Mouse (Mus musculus) naive thymus-derived CD4-positive, alpha-beta T cell, adult 2 months (primary cell): ENCODE measurements around the gene Sdk1.

Source experiments
- DNase-seq: peaks from one replicate; pipeline ENCODE4 v3.0.0-alpha.2; 2011; ENCODE audit warnings: low read depth

Sdk1 gene

DNA sequence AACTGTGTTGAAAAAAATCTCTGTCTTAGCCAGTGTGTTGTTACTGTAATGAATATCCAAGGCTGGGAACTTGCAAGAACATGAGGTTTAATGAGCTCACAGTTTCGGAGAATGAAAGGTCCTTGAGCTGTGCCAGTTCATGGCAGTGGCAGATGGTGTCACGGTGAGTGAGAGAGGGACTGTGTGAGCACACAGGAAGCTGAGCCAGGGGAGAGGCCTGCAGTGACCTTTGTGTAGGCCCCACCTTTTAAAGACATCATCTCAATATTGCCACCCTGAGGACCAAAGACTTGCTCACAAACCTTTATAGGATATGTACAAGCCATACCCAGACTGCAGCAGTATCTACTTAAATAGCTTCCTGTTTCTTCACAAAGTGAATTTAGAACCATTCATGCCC, 656.2 kb downstream of the Sdk1 start:
- no peak for DNase-seq

DNA sequence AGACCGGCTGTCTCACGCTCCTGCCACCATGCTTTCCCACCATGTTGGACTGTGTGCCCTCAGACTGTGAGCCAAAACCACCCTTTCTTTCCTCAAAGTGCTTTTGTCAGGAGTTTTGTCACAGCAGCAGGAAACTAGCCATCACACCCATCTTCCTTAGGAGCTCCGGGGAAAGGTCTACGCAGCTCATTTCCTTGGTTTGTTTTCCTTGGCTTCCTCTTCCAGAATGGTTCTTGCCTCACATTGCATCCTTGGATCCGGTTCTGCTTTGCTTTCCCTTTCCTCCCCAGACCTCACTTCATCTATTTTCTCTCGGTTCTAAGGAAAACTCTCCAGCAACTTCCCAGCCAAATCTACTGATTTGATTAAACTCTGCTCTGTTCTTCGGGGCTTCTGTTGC, 658.5 kb downstream of the Sdk1 start:
- DNase-seq = no peak

DNA sequence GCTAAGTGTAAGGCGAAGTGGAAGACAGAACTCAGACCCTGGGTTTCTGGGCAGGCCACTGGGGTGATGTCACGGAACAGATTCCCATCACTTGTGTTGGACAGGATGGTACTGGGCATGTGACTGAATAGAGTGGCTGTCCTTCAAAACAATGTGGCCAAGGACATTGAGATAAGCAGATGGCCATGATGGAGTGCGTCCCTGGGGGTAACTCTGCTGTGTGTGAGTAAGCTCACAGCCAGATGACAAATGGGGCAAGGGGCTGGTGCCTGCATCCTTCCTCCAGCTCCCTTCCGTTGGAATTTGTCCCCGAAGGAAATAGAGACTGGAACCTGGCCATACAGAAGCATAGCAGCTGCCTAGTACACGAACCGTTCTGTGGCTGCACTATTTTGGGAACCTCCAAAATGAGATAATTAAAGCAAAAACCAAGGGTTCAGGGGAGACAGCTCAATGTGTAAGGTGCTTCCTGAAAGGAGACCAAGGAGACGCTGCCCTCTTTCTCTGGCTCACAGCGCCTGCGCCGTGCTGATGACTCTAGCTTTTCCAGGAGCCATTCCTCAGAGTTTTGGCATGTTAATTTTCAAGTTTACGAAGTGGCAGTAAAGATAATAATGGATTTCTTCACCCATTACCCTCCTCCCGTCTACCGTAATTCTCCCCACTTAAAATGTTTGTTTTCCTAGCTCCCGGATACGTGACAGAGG, 661.4 kb downstream of the Sdk1 start:
- DNase-seq = no peak

DNA sequence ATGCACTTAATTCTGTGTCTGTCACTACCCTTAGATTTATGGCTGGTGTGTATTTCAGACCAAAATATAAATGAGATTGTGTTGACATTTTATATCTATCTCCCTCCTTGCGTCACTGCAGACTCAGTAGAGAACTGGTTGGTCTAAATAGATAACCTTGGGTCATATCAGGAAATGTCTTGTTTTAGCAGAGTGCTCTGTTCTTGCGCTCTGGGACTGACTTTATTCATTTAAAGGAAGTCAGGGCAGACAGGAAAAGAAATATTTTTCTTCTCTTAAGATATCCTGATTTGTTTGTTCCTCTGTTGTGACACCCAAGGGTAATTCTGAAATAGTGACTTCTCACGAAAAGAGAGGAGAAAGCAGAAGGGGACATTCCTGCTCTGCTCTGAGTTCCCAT, 669.2 kb downstream of the Sdk1 start:
- DNase-seq = no peak

DNA sequence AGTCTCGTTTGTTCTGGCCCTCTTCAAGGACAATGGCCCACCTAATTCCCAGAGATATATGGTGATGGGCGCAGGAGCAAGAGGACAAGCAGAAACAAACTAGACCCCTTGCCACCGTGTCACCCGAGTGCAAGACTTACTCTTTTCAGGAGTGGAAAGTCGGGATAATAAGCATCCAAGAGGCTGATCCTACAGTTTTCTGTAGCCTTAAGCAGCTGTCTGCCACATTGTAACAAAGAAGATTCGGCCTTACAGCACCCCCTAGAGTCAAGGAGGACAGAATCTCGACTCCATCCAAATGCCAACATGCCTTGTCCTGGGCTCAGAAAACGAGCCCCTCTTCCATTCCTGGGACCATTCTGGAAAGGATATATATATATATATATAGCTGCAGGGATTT, 669.6 kb downstream of the Sdk1 start:
- DNase-seq = no peak

DNA sequence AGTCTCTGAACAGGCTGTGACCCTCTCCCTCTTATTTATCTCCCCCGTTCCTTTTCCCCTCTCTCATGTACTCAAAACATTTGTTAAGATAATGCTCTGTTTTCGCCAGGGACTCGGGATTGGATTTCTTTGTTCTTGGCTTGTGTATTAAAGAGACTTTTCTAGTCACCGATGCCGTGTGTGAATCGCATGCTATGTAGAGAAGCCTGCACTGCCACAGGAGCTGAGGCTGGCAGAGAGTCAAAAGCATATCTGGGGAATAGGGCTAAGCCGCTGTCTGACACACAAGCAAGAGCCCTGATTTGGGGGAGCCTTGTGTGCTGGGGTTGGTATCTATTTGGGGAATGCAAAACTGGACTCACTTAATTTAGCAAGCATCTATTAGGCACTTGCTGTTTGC, 671.6 kb downstream of the Sdk1 start:
- no peak for DNase-seq

DNA sequence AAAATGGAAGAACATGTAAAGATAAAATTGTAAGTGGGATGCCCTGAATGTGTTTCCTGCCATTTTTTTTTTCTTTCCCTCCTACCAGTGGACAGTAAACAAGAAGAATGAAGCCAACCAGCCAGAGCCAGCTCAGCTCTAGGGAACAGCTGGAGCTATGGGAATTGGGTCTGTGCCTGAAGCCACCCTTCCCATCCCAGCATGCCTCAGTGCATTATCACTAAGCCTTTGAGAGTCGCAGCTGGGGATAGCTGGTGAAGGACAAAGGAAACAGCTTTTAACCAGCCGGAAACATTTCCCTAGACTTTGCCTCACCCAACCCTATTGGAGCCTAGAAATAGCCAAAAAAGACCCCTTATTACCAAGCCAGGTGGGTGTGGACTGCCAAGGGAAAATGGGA, 675.7 kb downstream of the Sdk1 start:
- no peak for DNase-seq

DNA sequence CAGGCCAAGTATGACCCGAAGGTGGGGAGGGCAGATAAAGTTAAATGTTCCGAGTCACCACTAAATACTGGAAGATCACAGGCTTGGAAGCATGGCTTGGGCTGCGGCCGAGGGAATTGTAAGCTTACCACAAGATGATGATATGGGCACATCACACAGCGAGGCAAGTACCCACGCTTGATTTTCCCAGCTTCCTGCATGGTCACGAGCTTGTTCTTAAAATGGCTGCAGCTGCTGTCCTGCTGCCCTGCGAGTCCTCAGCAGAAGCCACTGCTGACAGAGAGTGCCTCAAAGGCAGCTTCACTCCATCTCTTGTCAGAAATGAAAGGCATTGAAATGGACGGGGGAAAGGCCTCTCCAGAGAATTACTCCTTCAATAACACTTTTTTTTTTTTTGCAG, 697.7 kb downstream of the Sdk1 start:
- no peak for DNase-seq

DNA sequence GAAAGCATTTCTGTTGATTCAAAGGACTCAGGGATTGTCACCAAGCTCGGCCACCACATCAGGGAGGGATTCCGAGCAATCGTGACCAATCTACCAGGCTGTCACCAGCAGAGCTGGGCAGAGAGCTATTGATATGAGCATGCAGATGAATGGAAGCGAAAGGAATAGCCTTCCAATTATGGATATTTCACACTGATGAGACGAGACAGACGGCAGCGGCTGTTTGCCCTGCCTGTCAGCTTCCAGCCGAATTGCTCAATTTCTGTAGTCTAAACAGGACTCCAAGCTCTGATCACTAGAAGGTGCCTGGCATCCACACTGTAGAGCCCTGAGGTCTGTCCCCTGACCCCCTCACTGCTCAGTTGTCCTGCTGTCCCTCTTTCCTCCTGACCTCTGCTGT, 699.3 kb downstream of the Sdk1 start:
- DNase-seq = no peak

DNA sequence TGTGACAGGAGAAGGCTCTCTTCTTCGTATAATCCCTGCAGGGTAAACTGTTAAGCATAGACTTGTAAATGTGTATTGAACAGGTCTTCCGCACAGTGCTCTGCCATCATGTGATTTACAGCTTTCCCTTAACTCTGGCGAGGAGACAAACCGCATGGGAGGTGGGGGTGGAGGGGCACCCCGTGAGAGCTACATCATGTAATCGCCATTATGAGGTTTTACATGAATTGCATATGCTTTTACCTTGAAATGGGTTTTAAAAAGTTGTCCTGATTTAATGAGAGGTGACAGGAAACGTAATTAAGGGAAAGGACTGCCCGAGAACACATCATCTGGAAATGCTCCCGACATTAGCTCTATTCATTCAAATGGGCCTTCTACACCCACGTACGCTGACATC, 709.5 kb downstream of the Sdk1 start:
- DNase-seq = no peak

DNA sequence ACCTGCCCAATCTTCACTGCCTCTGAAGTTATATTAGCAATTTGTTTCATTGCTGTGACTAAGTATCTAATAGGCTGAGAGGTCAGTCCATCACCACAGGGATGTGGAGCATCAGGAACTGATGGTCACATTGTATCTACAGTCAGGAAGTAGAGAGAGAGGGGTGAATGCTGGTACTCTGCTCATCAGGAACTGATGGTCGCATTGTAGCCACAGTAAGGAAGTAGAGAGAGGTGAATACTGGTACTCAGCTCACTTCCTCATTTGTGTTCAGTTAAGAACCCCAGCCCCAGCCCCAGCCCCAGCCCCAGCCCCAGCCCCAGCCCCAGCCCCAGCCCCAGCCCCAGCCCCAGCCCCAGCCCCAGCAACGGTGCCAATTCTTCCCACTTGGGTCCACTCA, 711.0 kb downstream of the Sdk1 start:
- DNase-seq = no peak

DNA sequence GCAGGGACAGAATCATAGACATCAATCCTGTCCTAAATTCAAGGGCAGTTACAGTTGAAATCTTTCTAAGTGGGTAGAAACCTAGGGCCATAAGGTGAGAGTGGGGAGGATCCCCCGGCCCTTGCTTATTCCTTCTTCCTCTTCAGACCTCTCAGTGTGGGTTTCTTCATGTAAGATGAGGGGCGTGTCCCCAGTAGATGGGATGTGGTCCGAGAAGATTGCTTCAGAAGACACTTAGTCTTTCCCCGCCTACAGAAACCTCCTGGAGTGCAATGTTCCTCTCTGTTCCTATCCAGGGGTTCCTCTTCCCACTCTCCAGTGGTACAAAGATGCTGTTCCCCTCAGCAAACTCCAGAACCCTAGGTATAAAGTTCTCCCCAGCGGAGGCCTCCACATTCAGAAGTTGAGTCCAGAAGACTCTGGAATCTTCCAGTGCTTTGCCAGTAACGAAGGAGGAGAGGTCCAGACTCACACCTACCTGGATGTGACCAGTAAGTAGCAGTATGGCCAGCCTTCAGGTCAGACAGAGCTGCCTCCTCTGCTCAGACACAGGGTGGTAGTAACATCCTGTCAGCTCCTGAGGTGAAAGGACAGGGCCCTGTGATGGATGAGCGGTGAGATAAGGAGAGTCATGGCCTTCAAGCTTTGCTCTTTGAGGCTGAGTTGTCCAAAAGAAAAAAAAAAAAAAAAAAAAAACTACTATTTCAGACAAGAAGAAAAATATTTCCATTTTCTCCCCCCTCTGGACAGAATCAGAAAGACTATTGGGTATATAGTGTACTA, 711.6 kb downstream of the Sdk1 start:
- DNase-seq = no peak

DNA sequence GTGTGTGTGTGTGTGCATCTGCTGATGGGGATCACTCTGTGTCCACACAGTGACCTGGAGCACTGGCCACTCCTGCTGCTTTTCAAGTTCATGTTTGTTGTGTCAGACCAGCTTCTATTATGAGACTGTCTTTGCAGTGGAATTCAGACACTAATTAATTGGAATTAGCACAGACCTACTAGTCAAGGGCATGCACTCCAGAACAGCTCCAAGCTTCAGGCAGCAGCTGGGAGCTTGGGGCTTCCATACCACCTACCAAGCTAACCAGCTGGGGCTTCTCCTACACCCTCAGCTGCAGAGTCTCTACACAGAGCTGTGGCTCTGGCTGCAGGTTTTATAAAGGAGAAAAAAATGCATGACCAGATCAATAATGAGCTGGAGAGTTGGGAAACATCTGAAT, 729.8 kb downstream of the Sdk1 start:
- DNase-seq = no peak

DNA sequence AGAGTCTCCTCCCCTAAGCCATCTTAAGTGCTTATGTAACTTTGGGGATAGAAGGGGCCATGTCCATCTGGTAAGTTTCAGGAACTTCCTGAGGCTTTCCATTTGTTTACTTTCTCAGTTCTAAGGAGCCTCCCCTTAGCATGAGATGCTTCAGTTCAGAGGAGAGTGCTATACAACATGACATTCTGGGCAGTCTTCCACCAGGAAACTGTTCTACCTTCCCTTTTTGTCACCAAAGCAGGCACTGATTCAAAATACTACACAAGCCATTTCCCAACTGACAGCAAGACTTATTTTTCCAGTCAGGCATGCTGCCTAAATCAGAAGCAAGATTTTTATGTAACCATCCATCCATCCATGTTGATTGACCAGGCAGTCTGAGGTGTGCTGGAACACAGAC, 738.2 kb downstream of the Sdk1 start:
- DNase-seq = no peak

DNA sequence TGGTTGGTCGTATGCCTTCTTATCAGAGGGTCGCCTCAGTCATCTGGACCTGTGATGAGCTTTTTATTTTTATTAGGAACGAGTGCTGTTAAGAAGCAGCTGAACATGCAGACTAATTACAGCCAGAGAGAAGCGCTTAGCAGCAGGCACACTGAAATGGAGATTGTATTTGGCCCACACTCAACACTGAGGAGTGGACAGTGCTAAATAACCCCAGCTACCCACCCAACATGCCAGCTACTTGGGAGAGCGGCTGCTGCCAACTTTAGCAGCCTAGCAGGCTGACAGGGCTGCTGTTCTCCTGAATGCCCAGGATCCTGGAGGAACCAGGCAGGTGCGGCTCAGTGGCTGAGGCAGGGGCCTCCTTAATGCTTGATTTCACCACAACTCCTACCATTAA, 739.5 kb downstream of the Sdk1 start:
- no peak for DNase-seq

DNA sequence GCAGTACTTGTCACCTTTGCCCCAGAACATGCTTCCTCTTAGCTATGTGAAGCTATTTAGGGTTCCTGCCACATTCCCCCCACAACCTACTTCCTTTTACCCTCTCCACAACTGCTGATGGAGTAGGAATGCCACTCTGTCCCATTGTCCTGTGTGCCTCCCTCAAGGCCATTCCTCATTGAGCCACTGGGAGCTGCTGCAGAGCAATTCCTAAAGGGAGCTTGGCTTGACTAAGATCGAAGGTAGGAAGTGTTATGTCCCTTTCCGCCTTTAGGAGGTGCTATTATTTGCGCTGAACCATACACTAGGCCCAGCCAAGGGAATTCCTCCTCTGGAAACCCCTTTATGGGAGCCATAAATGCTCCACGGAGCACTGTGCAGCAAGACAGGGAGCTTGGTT, 743.0 kb downstream of the Sdk1 start:
- no peak for DNase-seq

DNA sequence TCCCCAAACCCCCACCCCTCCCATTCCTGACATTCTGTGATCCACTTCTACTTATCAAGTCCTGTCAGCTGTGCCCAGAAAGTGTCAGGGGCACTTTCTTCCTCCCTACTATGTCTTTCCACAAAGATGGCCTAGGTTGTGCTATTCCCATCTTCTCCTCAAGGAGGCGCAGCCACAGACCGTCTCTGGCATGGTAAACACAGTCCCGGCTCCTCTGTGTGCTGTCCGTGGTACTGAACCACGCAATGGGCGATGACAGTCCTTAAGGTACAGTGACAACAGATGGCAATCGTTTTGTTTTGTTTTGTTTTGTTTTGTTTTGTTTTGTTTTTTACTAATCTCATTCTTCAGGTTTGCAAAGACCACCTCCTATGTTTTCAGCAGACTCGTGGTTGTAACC, 743.7 kb downstream of the Sdk1 start:
- DNase-seq = peak; percentile 71

DNA sequence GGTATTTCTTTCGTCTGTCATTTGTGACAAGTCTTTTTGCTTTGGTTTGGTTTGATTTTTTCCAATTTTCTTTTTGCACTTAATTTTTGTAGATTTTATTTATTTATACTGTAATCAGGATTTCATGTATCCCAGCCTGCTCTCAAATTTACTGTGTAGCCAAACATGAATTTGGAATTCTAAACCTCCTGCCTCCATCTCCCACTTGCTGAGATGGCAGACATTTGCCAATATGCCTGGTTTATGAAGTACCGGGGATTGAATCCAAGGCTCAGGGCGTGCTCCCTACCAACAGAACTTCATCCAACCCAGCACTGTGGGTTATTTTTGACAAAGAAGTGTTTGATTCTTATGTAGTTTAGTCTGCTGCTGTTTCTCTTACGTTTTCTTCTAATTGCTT, 744.3 kb downstream of the Sdk1 start:
- DNase-seq = no peak

DNA sequence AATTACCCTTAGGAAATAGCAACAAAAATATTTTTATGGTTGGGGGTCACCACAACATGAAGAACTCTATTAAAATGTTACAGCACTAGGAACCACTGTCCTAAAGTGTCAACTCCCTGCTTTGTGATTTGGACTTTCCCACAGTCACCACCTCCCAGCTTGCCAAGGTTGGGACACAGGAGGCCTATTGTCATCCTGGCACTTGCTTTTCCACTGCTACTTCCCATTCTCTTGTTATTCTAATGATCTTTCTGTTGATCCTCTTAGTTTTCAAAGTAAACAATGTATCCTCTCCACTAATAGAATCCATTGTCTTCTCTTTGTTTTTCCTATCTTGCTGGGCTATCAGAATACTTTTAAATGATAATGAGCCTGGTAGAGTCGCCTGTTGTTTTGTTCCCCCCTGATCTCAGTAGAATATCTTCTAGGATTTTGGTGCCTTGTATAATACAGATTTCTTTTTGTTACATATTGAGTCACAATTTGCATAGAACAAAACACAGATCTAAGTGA, 746.1 kb downstream of the Sdk1 start:
- no peak for DNase-seq

DNA sequence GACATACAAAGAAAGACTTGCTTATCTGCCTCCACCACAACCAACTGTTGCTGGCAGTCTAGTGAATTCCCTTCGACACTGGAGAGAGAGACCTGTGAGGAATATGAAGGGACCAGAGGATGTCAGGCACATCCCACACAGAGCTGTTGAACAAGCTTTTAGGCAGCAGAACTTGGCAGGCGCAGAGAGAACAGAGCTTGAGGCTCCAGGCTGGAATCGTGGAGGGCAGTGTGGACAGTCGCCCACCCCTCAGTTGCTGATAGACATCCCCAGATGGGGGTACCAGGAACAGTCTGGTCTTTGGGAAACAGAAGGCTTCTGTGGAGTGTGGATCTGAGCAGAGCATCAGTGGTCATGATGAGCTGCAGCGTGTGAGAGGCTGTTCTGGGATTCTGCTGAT, 747.4 kb downstream of the Sdk1 start:
- no peak for DNase-seq

DNA sequence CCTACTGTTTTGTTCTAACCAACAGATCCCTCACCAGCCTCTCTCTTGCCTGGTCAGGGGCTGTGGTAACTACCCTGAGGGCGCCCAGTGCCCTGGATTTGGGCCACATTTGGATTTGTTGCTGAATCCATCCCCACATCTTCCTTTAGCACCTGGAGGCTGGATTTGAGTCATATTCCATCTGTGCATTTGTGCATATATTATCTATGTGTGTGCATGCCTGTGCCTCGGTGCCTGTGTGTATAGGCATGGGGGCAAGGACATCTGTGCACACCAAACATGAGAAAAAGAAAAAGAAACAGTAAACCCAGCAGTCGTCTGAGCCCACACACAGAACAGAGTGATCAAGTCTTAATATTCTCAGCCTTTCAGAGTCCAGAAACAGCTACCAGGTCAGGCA, 752.9 kb downstream of the Sdk1 start:
- DNase-seq = no peak

DNA sequence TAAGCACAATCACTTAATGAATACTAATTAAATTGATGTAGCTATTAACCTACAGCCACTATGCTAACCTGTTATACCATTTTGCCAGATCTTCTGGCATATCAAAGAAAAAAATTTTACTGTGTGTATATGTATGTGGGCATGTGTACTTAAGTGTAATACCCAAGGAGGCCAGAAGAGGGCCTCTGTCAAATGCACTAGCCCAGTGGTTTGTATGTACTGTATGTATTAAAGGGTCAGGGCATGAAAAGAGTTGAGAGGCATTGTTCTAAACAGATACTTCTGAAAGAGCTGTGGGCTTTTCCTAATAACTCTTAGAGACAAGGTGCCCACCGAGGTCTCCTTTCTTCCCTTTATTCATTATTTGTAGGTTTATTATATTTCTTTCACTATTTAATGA, 759.0 kb downstream of the Sdk1 start:
- no peak for DNase-seq

DNA sequence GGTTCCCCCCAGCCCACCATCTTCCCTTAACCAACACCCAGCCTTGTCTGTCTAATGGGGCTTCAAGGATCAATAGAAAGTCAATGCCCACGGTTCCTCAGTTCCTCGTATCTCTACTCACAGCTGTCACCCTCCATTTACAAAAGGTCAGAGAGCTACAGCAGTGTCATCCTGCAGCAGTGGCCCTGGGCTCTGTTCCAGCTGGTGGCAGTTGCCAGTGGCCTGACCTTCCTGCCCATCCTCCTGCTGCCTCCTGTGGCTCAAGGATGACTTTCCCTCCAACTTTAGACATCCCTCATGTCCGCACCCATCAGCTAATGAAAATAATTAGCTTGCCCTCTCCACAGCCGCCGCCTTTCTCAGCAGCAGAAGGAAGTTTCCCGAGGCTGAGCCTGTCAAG, 759.8 kb downstream of the Sdk1 start:
- DNase-seq = no peak

DNA sequence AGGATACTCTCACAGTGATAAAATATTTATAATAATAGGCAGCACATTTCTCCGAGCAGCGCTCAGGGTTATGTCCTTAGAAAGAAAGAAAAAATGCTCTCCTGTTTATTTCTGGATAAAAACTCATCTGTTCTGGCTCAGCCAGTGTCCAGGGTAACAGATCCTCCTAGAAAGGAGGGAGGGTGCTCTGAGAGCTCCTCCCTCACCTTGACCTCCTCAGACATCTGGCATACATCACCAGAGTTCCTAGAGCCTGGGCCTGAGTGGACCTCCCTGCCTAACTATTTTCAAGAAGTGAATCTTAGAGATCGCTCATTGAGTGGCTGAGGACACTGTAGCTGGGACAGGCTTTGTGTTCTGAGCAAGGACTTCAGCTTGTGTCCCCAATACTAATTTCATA, 760.7 kb downstream of the Sdk1 start:
- no peak for DNase-seq
